Mouse (Mus musculus) kidney, embryonic 14.5 days (tissue): ENCODE data around the gene Pard3b. TPM values are rescaled to one million over a fixed set of nuclear protein-coding genes. Genes with fewer than 3 reads are reported as not detected.

ENCODE experiments used
- ATAC-seq: fragments of 200-750 bp; cut with Nextera tagmentation; 2 replicates; pipeline ENCODE4 v1.8.0; 2017; ENCODE audit warnings: moderate number of reproducible peaks, mild to moderate bottlenecking, moderate TSS enrichment, moderate library complexity; ENCODE audit not compliant: low FRiP score, low TSS enrichment
- H3K27ac ChIP-seq: fragments of 300-500 bp; sonication (generic); 2 replicates; pipeline ENCODE4 v1.5.1; 2014; ENCODE audit warnings: low read depth, mild to moderate bottlenecking, low read length, moderate library complexity, mixed read lengths
- H3K27me3 ChIP-seq: fragments of 300-500 bp; sonication (generic); 2 replicates; pipeline ENCODE4 v1.6.1; 2014; ENCODE audit warnings: mild to moderate bottlenecking, low read length; ENCODE audit not compliant: control insufficient read depth, insufficient read depth
- H3K36me3 ChIP-seq: fragments of 300-500 bp; sonication (generic); 2 replicates; pipeline ENCODE4 v1.6.1; 2014; ENCODE audit warnings: low read length, mixed read lengths; ENCODE audit not compliant: control insufficient read depth, insufficient read depth
- H3K4me1 ChIP-seq: fragments of 300-500 bp; sonication (generic); 2 replicates; pipeline ENCODE4 v1.6.1; 2014; ENCODE audit warnings: low read length, mixed read lengths; ENCODE audit not compliant: control insufficient read depth, insufficient read depth
- H3K4me2 ChIP-seq: fragments of 300-500 bp; sonication (generic); replicated peaks from 2 replicates; pipeline ENCODE4 v1.6.1; 2014; ENCODE audit warnings: low read depth, mild to moderate bottlenecking, low read length
- H3K4me3 ChIP-seq: fragments of 300-500 bp; sonication (generic); 2 replicates; pipeline ENCODE4 v1.5.1; 2014; ENCODE audit warnings: mild to moderate bottlenecking, low read length
- H3K9ac ChIP-seq: fragments of 300-500 bp; sonication (generic); 2 replicates; pipeline ENCODE4 v1.6.1; 2014; ENCODE audit warnings: low read depth, mild to moderate bottlenecking, low read length, moderate library complexity
- H3K9me3 ChIP-seq: fragments of 300-500 bp; sonication (generic); 2 replicates; pipeline ENCODE4 v1.6.1; 2016; ENCODE audit warnings: low read length; ENCODE audit not compliant: control insufficient read depth
- WGBS: fragments of 180-500 bp; shearing (Covaris S2); extraction: QIAGEN DNeasy Blood & Tissue Kit; methylation state at CpG from one replicate; pipeline ENCODE4 v1.1.7; 2014; 5-methylcytosine and 5-hydroxymethylcytosine counted together
- polyA plus RNA-seq: library from polyadenylated mRNA; unstranded; fragments of >200 nt; fragmentation: Nextera tagmentation; extraction: Ambion mirVana; gene quantifications from 2 replicates; pipeline ENCODE4 v1.2.1, GENCODE M21; 2014

The Pard3b gene
- polyA plus RNA-seq, 1 experiment from 2014 or later, result 22.4 TPM

DNA sequence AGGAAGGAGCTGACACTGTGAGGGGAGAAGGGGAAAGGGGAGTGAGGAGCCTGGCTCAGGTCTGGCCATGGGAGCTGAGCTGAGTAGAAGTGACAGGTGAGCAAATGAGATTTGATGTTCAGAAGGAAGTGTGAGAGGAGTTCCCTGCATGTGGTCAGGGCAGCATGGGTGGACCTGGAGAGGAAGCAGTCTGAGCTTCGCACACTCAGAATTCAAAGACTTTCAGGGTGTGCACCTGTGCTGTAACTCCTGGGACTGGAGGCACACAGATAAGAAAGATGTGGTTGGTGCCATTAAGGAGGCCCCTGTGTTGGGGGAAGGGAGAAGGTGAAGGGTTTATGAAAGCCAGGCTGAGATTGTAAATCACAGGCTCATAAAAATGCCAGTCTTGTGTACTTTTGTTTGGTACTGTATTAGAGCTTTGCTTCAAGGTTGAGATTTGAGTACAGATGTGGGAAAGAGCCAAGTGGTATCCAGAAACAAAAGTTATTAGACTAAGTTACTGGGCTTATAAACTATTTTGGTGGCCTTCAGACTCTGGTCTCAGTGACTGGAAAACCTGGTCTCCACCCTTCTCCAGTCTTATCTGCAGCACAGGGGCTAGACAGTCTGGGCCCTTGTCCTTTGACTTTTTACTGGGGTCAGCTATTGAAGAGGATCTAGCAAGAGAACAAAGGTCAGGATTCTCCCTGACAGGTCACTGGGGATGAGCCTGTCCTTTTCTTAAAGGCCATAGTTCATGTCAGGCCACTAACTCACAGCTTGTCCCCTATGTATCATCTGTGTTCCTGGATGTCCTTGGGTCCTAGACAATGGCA is 13.0 kb downstream of the Pard3b start:
- H3K27ac ChIP-seq, result no peak overlapping the region
- peak; percentile 62; the same call in 1 of the 2 replicates for ATAC-seq

DNA sequence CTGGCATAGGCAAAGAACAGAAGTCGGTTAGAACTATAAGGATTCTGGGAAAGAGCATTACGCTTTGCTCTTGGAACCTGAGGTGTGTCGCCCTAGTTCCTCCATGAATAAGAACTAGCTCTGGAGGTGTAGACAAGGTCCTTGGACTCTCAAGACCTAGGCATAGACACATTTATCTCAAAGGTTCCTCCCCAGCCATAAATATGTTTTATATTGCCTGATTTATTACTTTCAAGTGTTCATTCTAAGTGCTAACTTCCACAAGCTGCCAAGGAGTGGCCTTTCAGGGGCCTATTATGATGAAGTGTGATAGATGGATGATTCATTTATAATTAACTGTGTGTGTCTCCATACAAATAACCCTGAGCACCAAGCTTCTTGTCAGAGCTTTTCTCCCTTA is 19.1 kb downstream of the Pard3b start:
- Histone ChIP-seq H3K4me2 (no peak overlapping the region), H3K36me3 (no peaks in the 10 kb centered on the region), H3K9me3 (no peaks in the 10 kb centered on the region), H3K4me1 (no peaks in the 10 kb centered on the region), H3K9ac (no peak overlapping the region), H3K27ac (no peak overlapping the region), H3K27me3 (no peaks in the 10 kb centered on the region), H3K4me3 (no peak overlapping the region)
- ATAC-seq, result no peak
- WGBS, result 84% methylated on average over 3 of the region's 3 CpGs

More for the DNA sequence above, 13.0 kb downstream of the Pard3b start:
- Histone ChIP-seq H3K27me3 (no peaks in the 10 kb centered on the region), H3K9ac (no peak overlapping the region), H3K4me3 (no peak overlapping the region), H3K9me3 (no peaks in the 10 kb centered on the region), H3K4me1 (peaks cover 15% of the 10 kb centered on the region; the same call in 1 of the 2 replicates), H3K36me3 (no peaks in the 10 kb centered on the region), H3K4me2 (no peak overlapping the region)
- WGBS, result 22% methylated on average over 1 of the region's 1 CpGs

DNA sequence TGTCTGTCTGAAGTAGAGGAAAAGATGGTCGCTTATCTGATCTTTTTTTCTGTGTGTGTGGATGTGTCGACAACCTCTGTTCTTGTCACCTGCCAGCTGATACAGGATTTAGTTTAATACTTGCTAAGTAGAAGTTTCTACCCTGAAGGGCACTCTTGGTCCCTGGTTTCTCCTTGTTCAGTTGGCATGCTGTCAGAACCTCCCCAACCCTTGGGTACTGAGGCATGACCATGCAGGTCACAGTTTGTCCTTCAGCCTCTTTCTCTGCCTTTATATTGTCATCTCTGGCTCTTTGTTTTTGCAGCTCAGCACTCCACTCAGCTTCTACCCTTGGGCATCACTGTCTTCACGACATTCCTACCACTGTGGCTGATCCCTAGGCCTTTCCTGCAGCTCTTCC is 21.3 kb downstream of the Pard3b start:
- WGBS, result 87% methylated on average over 3 of the region's 3 CpGs
- no peaks in the 10 kb centered on the region for H3K36me3 ChIP-seq
- no peak for ATAC-seq

DNA sequence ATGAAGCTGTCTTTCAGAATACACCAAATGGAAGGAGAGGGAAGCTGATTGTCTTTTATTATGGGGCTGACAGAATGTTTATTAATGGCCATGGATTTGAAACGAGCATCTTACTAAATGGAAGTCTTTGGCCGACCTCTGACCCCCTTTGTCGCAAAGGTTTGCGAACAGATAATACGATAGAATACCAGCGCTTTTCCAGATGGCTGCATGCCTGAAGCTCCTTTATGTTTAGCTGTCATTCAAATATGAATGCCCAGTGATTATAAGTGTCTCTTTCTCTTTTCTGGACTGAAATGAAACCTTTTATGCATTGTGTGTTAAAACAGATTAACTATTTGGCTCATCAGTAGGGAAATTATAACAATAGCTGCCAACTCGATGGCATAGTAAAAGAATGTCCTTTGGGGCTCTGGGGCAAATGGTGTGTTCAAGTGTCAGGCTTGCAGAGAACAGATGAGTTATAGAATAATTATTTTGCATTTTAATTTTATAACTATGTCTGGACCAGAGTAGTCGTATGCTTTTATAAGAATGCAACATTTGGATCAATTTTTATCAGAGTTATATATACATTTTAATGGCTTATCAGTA is 46.7 kb downstream of the Pard3b start:
- H3K27ac ChIP-seq, result no peak overlapping the region
- WGBS, result 66% methylated on average over 8 of the region's 8 CpGs
- H3K27me3 ChIP-seq, result no peaks in the 10 kb centered on the region
- no peak overlapping the region for H3K4me3 ChIP-seq
- no peaks in the 10 kb centered on the region for H3K36me3 ChIP-seq
- H3K9ac ChIP-seq, result no peak overlapping the region
- no peak overlapping the region for H3K4me2 ChIP-seq
- H3K4me1 ChIP-seq, result no peaks in the 10 kb centered on the region
- ATAC-seq, result no peak
- no peaks in the 10 kb centered on the region for H3K9me3 ChIP-seq

More for the DNA sequence above, 21.3 kb downstream of the Pard3b start:
- Histone ChIP-seq H3K4me3 (no peak overlapping the region), H3K27me3 (no peaks in the 10 kb centered on the region), H3K9ac (no peak overlapping the region), H3K9me3 (no peaks in the 10 kb centered on the region), H3K4me2 (no peak overlapping the region), H3K27ac (no peak overlapping the region), H3K4me1 (no peaks in the 10 kb centered on the region)

DNA sequence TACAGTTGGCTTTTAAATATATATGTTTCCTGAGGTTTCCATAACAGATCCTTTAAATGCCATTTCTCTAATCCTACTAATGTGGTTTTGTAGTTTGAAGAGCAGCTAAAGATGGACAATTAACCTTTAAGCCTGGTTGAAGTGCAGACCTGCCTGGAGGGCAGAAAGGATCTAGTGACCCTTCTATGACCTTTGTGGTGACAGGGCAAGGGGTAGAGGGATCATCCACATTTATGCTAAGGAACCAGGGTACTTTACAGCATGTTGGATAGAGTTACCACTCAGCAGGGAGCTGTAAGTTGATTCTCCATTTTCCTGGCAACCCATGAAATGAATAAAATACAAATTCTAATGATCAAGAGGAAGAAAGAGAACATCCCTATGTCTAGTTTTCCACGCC is 47.3 kb downstream of the Pard3b start:
- no peaks in the 10 kb centered on the region for H3K36me3 ChIP-seq
- no peaks in the 10 kb centered on the region for H3K4me1 ChIP-seq
- no peak overlapping the region for H3K27ac ChIP-seq
- 93% methylated on average over 1 of the region's 1 CpGs for WGBS
- H3K4me2 ChIP-seq, result no peak overlapping the region
- ATAC-seq, result no peak
- no peaks in the 10 kb centered on the region for H3K9me3 ChIP-seq
- no peaks in the 10 kb centered on the region for H3K27me3 ChIP-seq
- H3K9ac ChIP-seq, result no peak overlapping the region
- no peak overlapping the region for H3K4me3 ChIP-seq

DNA sequence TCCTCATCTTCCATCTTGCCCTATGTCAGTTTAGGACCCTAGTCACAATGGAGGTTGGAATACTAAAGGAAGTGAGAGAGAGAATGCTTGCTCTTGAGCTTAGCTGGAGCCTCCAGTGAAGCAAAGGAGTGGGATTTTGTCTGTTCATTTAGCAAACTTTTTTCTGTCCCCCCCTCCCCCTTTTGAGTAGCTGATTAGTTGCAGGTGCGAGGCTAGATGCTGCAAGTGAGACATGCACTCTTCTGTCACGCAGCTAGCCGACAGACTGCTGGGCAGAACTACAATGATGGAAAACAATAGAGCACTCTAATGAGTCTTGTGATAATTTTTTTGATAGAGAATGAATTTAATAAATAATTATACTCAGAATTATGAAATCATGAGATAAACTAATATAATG is 49.7 kb downstream of the Pard3b start:
- H3K27me3 ChIP-seq, result no peaks in the 10 kb centered on the region
- ATAC-seq, result no peak
- no peak overlapping the region for H3K9ac ChIP-seq
- 90% methylated on average over 3 of the region's 3 CpGs for WGBS
- no peak overlapping the region for H3K4me2 ChIP-seq
- no peaks in the 10 kb centered on the region for H3K36me3 ChIP-seq
- no peak overlapping the region for H3K4me3 ChIP-seq
- no peaks in the 10 kb centered on the region for H3K4me1 ChIP-seq
- no peaks in the 10 kb centered on the region for H3K9me3 ChIP-seq
- no peak overlapping the region for H3K27ac ChIP-seq

DNA sequence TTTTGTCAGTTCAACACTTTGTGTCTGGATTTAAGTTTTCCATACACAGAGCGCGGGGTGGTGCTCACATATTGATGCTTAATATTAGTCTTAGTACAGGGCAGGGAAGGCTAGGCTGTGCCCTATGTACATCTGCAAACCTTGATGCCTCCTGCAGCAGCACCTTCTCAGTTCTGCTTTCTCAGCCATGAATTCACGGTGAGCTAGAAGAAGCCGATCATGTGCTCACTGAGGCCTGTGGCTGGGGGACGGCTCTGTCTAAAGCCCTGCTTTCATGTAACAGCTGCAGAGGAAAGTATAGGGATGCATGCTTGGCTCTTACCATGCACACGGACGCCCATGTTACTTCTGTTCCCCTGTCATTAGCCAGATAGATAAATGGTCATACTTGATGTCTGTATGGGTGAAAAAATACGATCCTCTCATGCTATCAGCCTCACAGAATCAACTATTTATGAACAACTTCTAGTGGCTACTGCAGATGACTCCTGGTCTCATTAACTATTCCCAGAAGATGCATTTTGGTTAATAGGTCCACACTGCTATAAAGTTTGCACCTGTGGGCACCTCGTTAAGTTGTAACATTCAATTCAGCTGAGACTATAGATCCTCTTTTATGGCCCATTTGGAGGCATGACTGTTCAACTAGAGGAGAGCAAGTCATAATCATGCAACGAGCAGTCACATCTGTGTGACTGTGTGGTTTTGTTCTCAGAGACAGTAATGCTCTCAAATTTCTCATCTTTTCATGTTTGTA is 60.0 kb downstream of the Pard3b start:
- H3K27ac ChIP-seq, result no peak overlapping the region
- H3K4me1 ChIP-seq, result no peaks in the 10 kb centered on the region
- WGBS, result 66% methylated on average over 10 of the region's 10 CpGs
- no peaks in the 10 kb centered on the region for H3K36me3 ChIP-seq
- no peaks in the 10 kb centered on the region for H3K9me3 ChIP-seq
- no peak for ATAC-seq
- no peak overlapping the region for H3K4me2 ChIP-seq
- H3K9ac ChIP-seq, result no peak overlapping the region
- H3K4me3 ChIP-seq, result no peak overlapping the region
- no peaks in the 10 kb centered on the region for H3K27me3 ChIP-seq

DNA sequence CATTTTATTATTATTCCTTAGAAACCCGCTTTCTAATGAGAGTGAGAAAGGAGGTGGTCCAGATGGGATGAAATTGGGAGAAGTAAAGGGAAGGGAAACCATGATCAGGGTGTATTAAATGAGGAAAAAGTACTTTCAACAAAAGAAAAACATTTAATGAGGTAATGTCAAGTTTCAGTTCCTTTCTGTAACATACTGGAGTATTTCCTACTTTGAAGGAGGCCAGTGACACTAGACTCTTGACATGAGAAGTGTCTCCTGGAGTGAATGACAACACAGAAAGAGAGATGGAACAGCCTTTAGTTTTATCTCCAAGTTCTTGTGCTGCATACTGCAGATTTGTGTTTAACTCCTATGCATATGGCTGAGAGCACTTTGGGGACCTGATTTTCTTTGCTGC is 71.2 kb downstream of the Pard3b start:
- Histone ChIP-seq H3K4me3 (no peak overlapping the region), H3K27me3 (no peaks in the 10 kb centered on the region), H3K4me2 (no peak overlapping the region), H3K4me1 (no peaks in the 10 kb centered on the region), H3K27ac (no peak overlapping the region), H3K9ac (no peak overlapping the region), H3K36me3 (no peaks in the 10 kb centered on the region), H3K9me3 (no peaks in the 10 kb centered on the region)
- no peak for ATAC-seq
- WGBS, result 81% methylated on average over 1 of the region's 1 CpGs

DNA sequence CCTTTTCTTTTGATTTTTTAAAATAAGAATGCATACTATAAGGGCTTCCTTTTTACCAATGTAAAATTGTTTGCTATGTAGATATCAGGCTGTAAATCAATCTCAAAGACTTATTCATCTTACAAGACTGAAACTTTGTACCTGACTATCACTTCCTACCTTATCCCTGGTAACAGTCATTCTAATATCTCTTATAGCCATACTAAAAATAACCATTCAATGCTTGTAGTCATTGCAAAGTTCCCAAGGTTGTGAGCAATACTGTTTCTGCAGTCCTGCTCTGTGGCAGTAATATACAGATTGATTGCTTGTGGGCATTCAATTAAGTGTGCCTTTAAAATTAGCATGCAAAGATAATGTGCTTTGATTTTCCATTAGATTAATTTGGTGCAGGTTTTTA is 72.9 kb downstream of the Pard3b start:
- no peak overlapping the region for H3K4me3 ChIP-seq
- no peaks in the 10 kb centered on the region for H3K9me3 ChIP-seq
- no peaks in the 10 kb centered on the region for H3K27me3 ChIP-seq
- H3K36me3 ChIP-seq, result no peaks in the 10 kb centered on the region
- no peak for ATAC-seq
- no peak overlapping the region for H3K4me2 ChIP-seq
- no peak overlapping the region for H3K27ac ChIP-seq
- no peaks in the 10 kb centered on the region for H3K4me1 ChIP-seq
- no peak overlapping the region for H3K9ac ChIP-seq
